In genomic region chr9:69621006-69621405, GRCm38 (mm10) we compare ENCODE assay signal across 21 mouse cellular contexts.
DNase-seq lines count a peak whose midpoint lies in the region; ATAC-seq and TF ChIP-seq lines count a peak whose summit lies in the region.
"Had no signal": no experiment of that assay in that cellular context is flagged by ENCODE, and none has a peak within 500 bp of the region (broad histone marks: within the 10 kb centered on the region; RNA-seq: fewer than 3 reads in every experiment).

No protein-coding gene starts in this region.

- no peaks in the 10 kb centered on the region for H3K27me3 ChIP-seq in heart, adult 2 months (ENCODE audit: control insufficient read depth, insufficient read depth, low read length)
- H3K27me3 ChIP-seq in embryonic facial prominence, embryonic 11.5 days (ENCODE audit: control insufficient read depth, insufficient read depth, low read length): no peaks in the 10 kb centered on the region
- H3K27me3 ChIP-seq: embryonic facial prominence, embryonic 12.5 days; heart, embryonic 15.5 days had no signal

- H3K9ac ChIP-seq in heart, adult 2 months (ENCODE audit: low read depth, low read length): no peak overlapping the region
- H3K9ac ChIP-seq in embryonic facial prominence, embryonic 11.5 days (replicated peaks; ENCODE audit: low read length): no peak overlapping the region
- H3K9ac ChIP-seq: embryonic facial prominence, embryonic 12.5 days; forebrain, embryonic 15.5 days; heart, embryonic 15.5 days had no signal

- ATAC-seq in embryonic facial prominence, embryonic 11.5 days (replicated peaks; ENCODE audit: insufficient number of reproducible peaks, low FRiP score, low TSS enrichment, low read depth): no peak
- ATAC-seq: forebrain, embryonic 15.5 days; hindbrain, postnatal 0 days; Patski had no signal

- H3K4me2 ChIP-seq in embryonic facial prominence, embryonic 11.5 days (ENCODE audit: low read depth, low read length): no peak overlapping the region
- H3K4me2 ChIP-seq: embryonic facial prominence, embryonic 12.5 days; forebrain, embryonic 15.5 days; heart, embryonic 11.5 days; heart, embryonic 15.5 days had no signal

- no peaks in the 10 kb centered on the region for H3K4me1 ChIP-seq in heart, adult 2 months (ENCODE audit: control insufficient read depth, insufficient read depth, low read length)
- H3K4me1 ChIP-seq in embryonic facial prominence, embryonic 11.5 days (ENCODE audit: control insufficient read depth, insufficient read depth, low read length): no peaks in the 10 kb centered on the region
- H3K4me1 ChIP-seq: embryonic facial prominence, embryonic 12.5 days; forebrain, embryonic 15.5 days; heart, embryonic 15.5 days had no signal

- peak; percentile 76 for DNase-seq in heart, adult 11 months
- DNase-seq in heart, adult 2 months: no peak
- peak; percentile 4 for DNase-seq in lung, postnatal 14 days
- DNase-seq in lung, postnatal 25 days (ENCODE audit: low spot score): no peak
- DNase-seq in R1 (ENCODE audit: low read depth, low spot score): peak; percentile 12
- peak; percentile 14 for DNase-seq in embryonic facial prominence, embryonic 11.5 days (ENCODE audit: low spot score)
- DNase-seq in kidney, postnatal 14 days: no peak
- no peak for DNase-seq in left cerebral cortex, postnatal 4 days
- DNase-seq: adrenal gland, adult 2 months; adrenal gland, postnatal 25 days; cerebellum, adult 2 months; cerebellum, postnatal 10 days; gastrocnemius, postnatal 36 days; heart, adult 18-20 months; heart, postnatal 14 days had no signal

- 68% methylated on average over 3 of the region's 3 CpGs for WGBS in heart, adult 2 months
- 40% methylated on average over 3 of the region's 3 CpGs for WGBS in embryonic facial prominence, embryonic 11.5 days

- H3K9me3 ChIP-seq in embryonic facial prominence, embryonic 11.5 days (replicated peaks; ENCODE audit: control insufficient read depth, low read length): no peaks in the 10 kb centered on the region
- H3K9me3 ChIP-seq: embryonic facial prominence, embryonic 12.5 days; forebrain, embryonic 15.5 days; heart, embryonic 15.5 days had no signal

- intact Hi-C loops in heart, adult 2 months (cut with DNase I): no loop called here
- intact Hi-C loops in left cerebral cortex, postnatal 4 days (cut with DNase I): loop anchor here (10.0 kb wide), 2 partner anchors 106 to 364 kb away; partner anchors contain the start of gene Bnip2

- no peak for TF ChIP-seq EP300 in heart, adult 2 months (IDR thresholded peaks at IDR 0.05; ENCODE audit: insufficient read depth, low read depth, low read length)

- no peak overlapping the region for H3K27ac ChIP-seq in heart, adult 2 months
- H3K27ac ChIP-seq in embryonic facial prominence, embryonic 11.5 days (replicated peaks; ENCODE audit: low read depth, low read length): no peak overlapping the region
- H3K27ac ChIP-seq: embryonic facial prominence, embryonic 12.5 days; forebrain, embryonic 15.5 days; heart, embryonic 15.5 days; hindbrain, postnatal 0 days had no signal

- no peak for TF ChIP-seq POLR2A in heart, adult 2 months (IDR thresholded peaks at IDR 0.05; ENCODE audit: insufficient read depth, low read depth, low read length)

- no peaks in the 10 kb centered on the region for H3K36me3 ChIP-seq in heart, adult 2 months (ENCODE audit: control insufficient read depth, insufficient read depth, low read length)
- no peaks in the 10 kb centered on the region for H3K36me3 ChIP-seq in embryonic facial prominence, embryonic 11.5 days (replicated peaks; ENCODE audit: control insufficient read depth, insufficient read depth, low read depth, low read length)
- H3K36me3 ChIP-seq: embryonic facial prominence, embryonic 12.5 days; forebrain, embryonic 15.5 days; heart, embryonic 15.5 days had no signal

- no peak overlapping the region for H3K4me3 ChIP-seq in heart, adult 2 months
- H3K4me3 ChIP-seq in embryonic facial prominence, embryonic 11.5 days (ENCODE audit: low read depth, low read length): no peak overlapping the region
- H3K4me3 ChIP-seq: embryonic facial prominence, embryonic 12.5 days; forebrain, embryonic 15.5 days; heart, embryonic 15.5 days had no signal

- no peaks in the 10 kb centered on the region for H3K79me2 ChIP-seq in heart, adult 2 months (replicated peaks; ENCODE audit: control insufficient read depth, insufficient read depth, low read length)

- no peak for TF ChIP-seq CTCF in heart, adult 2 months (IDR thresholded peaks at IDR 0.05)

Comparison
In these comparisons a context has a peak if more than half of its experiments do, and no peak if none do; other contexts are left out.
1. DNase-seq: peak in heart, adult 11 months (single experiment), lung, postnatal 14 days (single experiment), R1 (single experiment) and embryonic facial prominence, embryonic 11.5 days (single experiment); none in heart, adult 2 months (0 of 2), lung, postnatal 25 days (single experiment), kidney, postnatal 14 days (single experiment) and left cerebral cortex, postnatal 4 days (single experiment).